Mouse (Mus musculus) limb, embryonic 14.5 days (tissue): ENCODE measurements at regions not wholly inside any gene's neighbourhood (a gene's known extent, or its start where the extent isn't known, plus 50 kb on each side); places are given as distances from the start of the nearest gene placed in this dataset.
A peak's percentile ranks its signal among the peaks of the same experiment; 100 is the strongest.

Source experiments
- ATAC-seq: fragments of 200-750 bp; cut with Nextera tagmentation; 2 replicates; pipeline ENCODE4 v1.8.0; 2017; ENCODE audit warnings: low read depth, moderate number of reproducible peaks, moderate TSS enrichment; ENCODE audit not compliant: low FRiP score
- DNase-seq: peaks from one replicate; pipeline ENCODE4 v3.0.0-alpha.2; 2015; ENCODE audit warnings: low spot score
- H3K27ac ChIP-seq: fragments of 300-500 bp; sonication (generic); replicated peaks from 2 replicates; pipeline ENCODE4 v1.5.1; 2014; ENCODE audit warnings: low read depth, mild to moderate bottlenecking, low read length, moderate library complexity, mixed read lengths
- H3K27me3 ChIP-seq: fragments of 300-500 bp; sonication (generic); 2 replicates; pipeline ENCODE4 v1.6.1; 2014; ENCODE audit warnings: low read length, mixed read lengths; ENCODE audit not compliant: control insufficient read depth, insufficient read depth
- H3K36me3 ChIP-seq: fragments of 300-500 bp; sonication (generic); 2 replicates; pipeline ENCODE4 v1.6.1; 2014; ENCODE audit warnings: mild to moderate bottlenecking, low read length, moderate library complexity, mixed read lengths; ENCODE audit not compliant: control insufficient read depth, insufficient read depth
- H3K4me1 ChIP-seq: fragments of 300-500 bp; sonication (generic); 2 replicates; pipeline ENCODE4 v1.6.1; 2014; ENCODE audit warnings: antibody characterized with exemption, low read length, mixed read lengths; ENCODE audit not compliant: control insufficient read depth, insufficient read depth
- H3K4me2 ChIP-seq: fragments of 300-500 bp; sonication (generic); replicated peaks from 2 replicates; pipeline ENCODE4 v1.6.1; 2014; ENCODE audit warnings: low read depth, mild to moderate bottlenecking, low read length, moderate library complexity; ENCODE audit not compliant: severe bottlenecking
- H3K4me3 ChIP-seq: fragments of 300-500 bp; sonication (generic); replicated peaks from 2 replicates; pipeline ENCODE4 v1.5.1; 2014; ENCODE audit warnings: low read length
- H3K9ac ChIP-seq: fragments of 300-500 bp; sonication (generic); 2 replicates; pipeline ENCODE4 v1.6.1; 2014; ENCODE audit warnings: mild to moderate bottlenecking, low read depth, low read length, moderate library complexity; ENCODE audit not compliant: severe bottlenecking
- H3K9me3 ChIP-seq: fragments of 300-500 bp; sonication (generic); 2 replicates; pipeline ENCODE4 v1.6.1; 2016; ENCODE audit warnings: low read length; ENCODE audit not compliant: control insufficient read depth
- POLR2A ChIP-seq: fragments of 200-500 bp; IDR thresholded peaks from 2 replicates; pipeline ENCODE4 v1.8.0; 2012; ENCODE audit warnings: inconsistent platforms, mild to moderate bottlenecking, moderate library complexity, borderline replicate concordance; ENCODE audit not compliant: insufficient read depth, insufficient read length; ENCODE audit errors: extremely low read depth
- WGBS: fragments of 180-500 bp; shearing (Covaris S2); extraction: QIAGEN DNeasy Blood & Tissue Kit; methylation state at CpG from one replicate; pipeline ENCODE4 v1.1.7; 2014; 5-methylcytosine and 5-hydroxymethylcytosine counted together

DNA sequence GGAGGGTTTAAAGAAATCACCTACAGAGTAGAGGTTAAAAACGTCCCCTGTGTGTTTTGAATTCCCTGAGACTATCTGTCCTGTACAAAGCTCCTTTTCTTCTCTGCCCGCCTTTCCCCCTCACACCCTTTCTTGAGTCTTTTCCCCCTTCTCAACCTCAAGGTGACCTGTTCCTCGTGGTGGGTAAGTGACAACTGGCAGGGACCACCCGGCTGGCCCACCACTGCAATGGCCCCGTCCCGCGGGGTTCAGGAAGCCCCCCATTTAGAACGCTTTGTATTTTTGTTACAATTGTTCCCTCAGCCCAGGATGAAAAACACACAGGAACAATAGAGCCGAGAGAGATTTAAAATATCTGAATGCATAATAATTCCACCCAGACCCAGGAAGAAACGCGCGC is 272.9 kb upstream of the Sox2 start:
- no peak overlapping the region for H3K27ac ChIP-seq
- no peaks in the 10 kb centered on the region for H3K27me3 ChIP-seq
- H3K9ac ChIP-seq, result no peak overlapping the region
- H3K4me3 ChIP-seq, result no peak overlapping the region
- WGBS, result 69% methylated on average over 12 of the region's 12 CpGs
- no peaks in the 10 kb centered on the region for H3K9me3 ChIP-seq
- no peak for ATAC-seq
- DNase-seq, result no peak
- no peak for TF ChIP-seq POLR2A
- H3K36me3 ChIP-seq, result no peaks in the 10 kb centered on the region
- no peaks in the 10 kb centered on the region for H3K4me1 ChIP-seq
- no peak overlapping the region for H3K4me2 ChIP-seq

DNA sequence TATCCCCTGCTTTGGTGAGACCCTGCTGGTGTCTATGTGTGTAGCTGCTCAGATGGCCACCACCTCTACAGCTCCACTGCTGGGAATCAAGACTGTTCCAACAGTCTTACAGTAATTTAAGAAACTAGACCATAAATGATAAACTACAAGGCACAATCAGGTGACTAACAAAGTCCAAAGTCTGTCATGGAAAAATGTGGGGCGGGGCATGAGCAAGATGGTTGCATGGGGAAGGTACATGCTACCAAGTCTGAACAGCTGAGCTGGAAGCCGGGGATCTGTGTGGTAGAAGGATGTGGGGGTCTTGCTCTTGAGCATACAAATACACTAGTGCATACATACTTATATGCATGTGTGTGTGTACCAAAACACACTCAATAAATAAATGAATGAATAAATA is 278.8 kb upstream of the Sox2 start:
- no peak overlapping the region for H3K4me3 ChIP-seq
- no peak for ATAC-seq
- H3K4me2 ChIP-seq, result no peak overlapping the region
- 89% methylated on average over 2 of the region's 2 CpGs for WGBS
- no peaks in the 10 kb centered on the region for H3K9me3 ChIP-seq
- TF ChIP-seq POLR2A, result no peak
- no peak for DNase-seq
- H3K27ac ChIP-seq, result no peak overlapping the region
- no peaks in the 10 kb centered on the region for H3K4me1 ChIP-seq
- H3K9ac ChIP-seq, result no peak overlapping the region
- no peaks in the 10 kb centered on the region for H3K27me3 ChIP-seq
- no peaks in the 10 kb centered on the region for H3K36me3 ChIP-seq

DNA sequence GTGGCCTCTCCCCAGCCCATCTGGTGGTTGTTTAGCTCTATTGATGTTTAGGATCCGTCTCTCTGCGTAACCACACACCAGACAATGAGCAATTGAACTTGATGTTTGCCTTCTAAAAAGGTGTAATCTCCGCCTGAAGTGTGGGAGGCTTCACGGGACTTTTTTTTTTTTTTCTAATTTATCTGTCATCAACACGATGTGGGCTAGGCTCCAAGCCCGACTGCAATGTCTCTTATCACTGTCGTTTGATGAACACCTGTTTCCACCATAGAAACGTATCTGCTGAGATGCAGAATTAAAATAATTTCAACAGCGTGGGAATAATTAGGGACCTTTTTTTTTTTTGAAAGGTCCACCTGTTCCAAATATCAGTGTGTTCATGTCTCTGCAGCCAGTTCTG is 257.0 kb upstream of the Dnajc19 start:
- 0 out of 2 replicates have a peak, but pooled peaks cover 8% of the 10 kb centered on the region for H3K27me3 ChIP-seq
- ATAC-seq, result no peak
- H3K4me1 ChIP-seq, result no peaks in the 10 kb centered on the region
- no peak overlapping the region for H3K4me2 ChIP-seq
- H3K27ac ChIP-seq, result no peak overlapping the region
- no peaks in the 10 kb centered on the region for H3K9me3 ChIP-seq
- no peak for DNase-seq
- whole genome bisulfite sequencing, result 68% methylated on average over 9 of the region's 9 CpGs
- no peak overlapping the region for H3K9ac ChIP-seq
- H3K4me3 ChIP-seq, result no peak overlapping the region
- H3K36me3 ChIP-seq, result no peaks in the 10 kb centered on the region
- TF ChIP-seq POLR2A, result no peak

DNA sequence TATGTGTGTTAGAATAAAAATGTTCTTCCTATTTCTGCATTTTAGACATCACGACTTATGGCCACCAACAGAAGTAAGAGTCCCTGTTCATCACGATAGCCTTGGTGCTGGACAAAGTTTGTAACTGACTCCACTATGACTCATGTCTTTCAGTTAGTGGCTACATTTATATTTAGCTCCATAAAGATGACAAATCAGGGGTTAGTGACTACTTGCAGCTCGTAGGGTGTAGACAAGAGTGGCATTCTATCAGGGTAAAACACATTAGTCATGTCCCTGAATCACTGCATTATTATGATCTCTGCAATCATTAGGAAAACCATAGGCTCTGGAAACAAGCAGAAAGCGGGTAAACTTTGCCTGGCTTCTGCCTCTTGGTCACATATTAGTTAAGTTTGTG is 252.4 kb upstream of the Dnajc19 start:
- Histone ChIP-seq H3K4me1 (peaks cover 13% of the 10 kb centered on the region; the same call in 1 of the 2 replicates), H3K4me2 (no peak overlapping the region), H3K27ac (no peak overlapping the region), H3K4me3 (no peak overlapping the region), H3K27me3 (peaks cover 28% of the 10 kb centered on the region; the same call in 1 of the 2 replicates), H3K9ac (no peak overlapping the region), H3K36me3 (no peaks in the 10 kb centered on the region), H3K9me3 (no peaks in the 10 kb centered on the region)
- TF ChIP-seq POLR2A, result no peak
- no peak for DNase-seq
- ATAC-seq, result no peak
- WGBS, result 81% methylated on average over 4 of the region's 4 CpGs

DNA sequence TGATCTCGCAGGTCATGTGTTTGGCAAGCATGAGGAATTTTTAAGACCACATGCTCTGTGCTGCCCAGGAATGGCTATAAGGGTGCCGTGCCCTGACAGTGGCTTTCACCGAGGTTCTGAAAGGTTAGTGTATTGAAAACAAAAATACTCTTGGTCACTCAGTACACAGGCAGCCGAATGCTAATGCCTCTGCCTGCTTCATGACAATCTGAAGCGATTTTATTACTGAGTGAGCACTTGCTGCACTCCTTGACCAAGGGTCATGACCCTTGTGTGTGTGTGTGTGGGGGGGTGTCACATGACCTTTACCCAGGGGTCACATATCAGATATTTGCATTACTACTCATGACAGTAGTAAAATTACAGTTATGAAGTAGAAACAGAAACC is 250.8 kb upstream of the Dnajc19 start:
- no peak for DNase-seq
- Histone ChIP-seq H3K4me1 (peaks cover 13% of the 10 kb centered on the region; the same call in 1 of the 2 replicates), H3K9ac (no peak overlapping the region), H3K4me3 (no peak overlapping the region), H3K27ac (no peak overlapping the region), H3K27me3 (peaks cover 30% of the 10 kb centered on the region; the same call in 1 of the 2 replicates), H3K36me3 (no peaks in the 10 kb centered on the region), H3K9me3 (no peaks in the 10 kb centered on the region), H3K4me2 (peak overlapping the region; percentile 28; the same call in 1 of the 2 replicates)
- 13% methylated on average over 5 of the region's 5 CpGs for WGBS
- no peak for TF ChIP-seq POLR2A
- ATAC-seq, result no peak
